Mouse (Mus musculus) MEL (cell line): ENCODE data around the gene Negr1. TPM values are rescaled to one million over a fixed set of nuclear protein-coding genes. Genes with fewer than 3 reads are reported as not detected.

ENCODE experiments used
- DNase-seq: peaks from one replicate; pipeline ENCODE4 v3.0.0; 2011; ENCODE audit warnings: low read depth, low spot score
- H3K27ac ChIP-seq: 2 replicates; pipeline ENCODE4 v1.5.1; 2012; ENCODE audit warnings: low read depth, mild to moderate bottlenecking, control low read depth, low read length, moderate library complexity; ENCODE audit not compliant: control insufficient read depth
- H3K27me3 ChIP-seq, 2 experiments: fragments of 150-350 bp in 1 of 2; sonication (generic) in 1 of 2; 2 replicates each; pipeline ENCODE4 v1.6.1; 2012; ENCODE audit warnings: low read length in 2 of 2, mild to moderate bottlenecking in 2 of 2, improper control_type of control experiment in 1 of 2, moderate library complexity in 1 of 2; ENCODE audit not compliant: insufficient read depth in 2 of 2, control insufficient read depth in 1 of 2
- H3K36me3 ChIP-seq, 2 experiments: 2 replicates each; pipeline ENCODE4 v1.6.1; 2012 to 2014; ENCODE audit warnings: low read length in 2 of 2, improper control_type of control experiment in 1 of 2, inconsistent platforms in 1 of 2, mild to moderate bottlenecking in 1 of 2; ENCODE audit not compliant: insufficient read depth in 2 of 2, control insufficient read depth in 1 of 2
- H3K4me1 ChIP-seq, 2 experiments: fragments of 150-350 bp in 1 of 2; sonication (generic) in 1 of 2; 2 replicates each; pipeline ENCODE4 v1.6.1; 2012; ENCODE audit warnings: low read length in 2 of 2, improper control_type of control experiment in 1 of 2, mild to moderate bottlenecking in 1 of 2; ENCODE audit not compliant: insufficient read depth in 2 of 2, control insufficient read depth in 1 of 2
- H3K4me3 ChIP-seq, 2 experiments: fragments of 150-350 bp in 1 of 2; sonication (generic) in 1 of 2; 2 replicates each; pipeline ENCODE4 v1.5.1; 2012; ENCODE audit warnings: low read depth in 2 of 2, low read length in 2 of 2, mild to moderate bottlenecking in 2 of 2, moderate library complexity in 2 of 2, control low read depth in 1 of 2, improper control_type of control experiment in 1 of 2; ENCODE audit not compliant: control insufficient read depth in 1 of 2, insufficient read depth in 1 of 2
- H3K79me2 ChIP-seq: 2 replicates; pipeline ENCODE4 v1.6.1; 2012; ENCODE audit warnings: mild to moderate bottlenecking, low read length, moderate library complexity; ENCODE audit not compliant: control insufficient read depth, poor library complexity, insufficient read depth
- H3K9ac ChIP-seq: 2 replicates; pipeline ENCODE4 v1.6.1; 2012; ENCODE audit warnings: low read depth, mild to moderate bottlenecking, control low read depth, low read length, moderate library complexity; ENCODE audit not compliant: control insufficient read depth, poor library complexity, severe bottlenecking
- H3K9me3 ChIP-seq: fragments of 150-350 bp; sonication (generic); replicated peaks from 2 replicates; pipeline ENCODE4 v1.6.1; 2012; ENCODE audit warnings: mild to moderate bottlenecking, low read length, improper control_type of control experiment, moderate library complexity; ENCODE audit not compliant: insufficient read depth
- BHLHE40 ChIP-seq: IDR thresholded peaks from 2 replicates; pipeline ENCODE4 v1.6.1; 2012; ENCODE audit warnings: low read depth, mild to moderate bottlenecking, inconsistent platforms, low read length, improper control_type of control experiment, borderline replicate concordance
- CTCF ChIP-seq, 3 experiments: IDR thresholded peaks in 2 of 3; conservative IDR thresholded peaks in 1 of 3; 2 replicates each; pipeline ENCODE4 v1.5.1; 2011 to 2012; ENCODE audit warnings: low read length in 3 of 3, low read depth in 2 of 3, mild to moderate bottlenecking in 2 of 3, improper control_type of control experiment in 1 of 3, inconsistent platforms in 1 of 3, mixed read lengths in 1 of 3, moderate library complexity in 1 of 3; ENCODE audit not compliant: control insufficient read depth in 1 of 3, insufficient read depth in 1 of 3, poor library complexity in 1 of 3, severe bottlenecking in 1 of 3
- E2F4 ChIP-seq: IDR thresholded peaks from 2 replicates; pipeline ENCODE4 v1.6.1; 2011; ENCODE audit warnings: low read depth, low read length, improper control_type of control experiment, borderline replicate concordance
- ELF1 ChIP-seq: IDR thresholded peaks from 2 replicates; pipeline ENCODE4 v1.6.1; 2014; ENCODE audit warnings: low read depth, mild to moderate bottlenecking, inconsistent platforms, low read length, improper control_type of control experiment, moderate library complexity
- GABPA ChIP-seq: IDR thresholded peaks from 2 replicates; pipeline ENCODE4 v1.6.1; 2012; ENCODE audit warnings: low read depth, mild to moderate bottlenecking, inconsistent platforms, low read length, improper control_type of control experiment, moderate library complexity
- JUND ChIP-seq: IDR thresholded peaks from 2 replicates; pipeline ENCODE4 v1.6.1; 2011; ENCODE audit warnings: low read depth, mild to moderate bottlenecking, improper control_type of control experiment, low read length
- MAX ChIP-seq: IDR thresholded peaks from 2 replicates; pipeline ENCODE4 v1.6.1; 2011; ENCODE audit warnings: low read length, improper control_type of control experiment
- MEF2A ChIP-seq: IDR thresholded peaks from 2 replicates; pipeline ENCODE4 v1.6.1; 2014; ENCODE audit warnings: low read depth, mild to moderate bottlenecking, inconsistent platforms, low read length, improper control_type of control experiment; ENCODE audit not compliant: poor library complexity, insufficient replicate concordance, severe bottlenecking; ENCODE audit errors: extremely low read depth
- MYB ChIP-seq: IDR thresholded peaks from 2 replicates; pipeline ENCODE4 v1.6.1; 2011; ENCODE audit warnings: mild to moderate bottlenecking, low read depth, low read length, improper control_type of control experiment
- NRF1 ChIP-seq: IDR thresholded peaks from 2 replicates; pipeline ENCODE4 v1.6.1; 2014; ENCODE audit warnings: low read depth, mild to moderate bottlenecking, inconsistent platforms, low read length, improper control_type of control experiment, moderate library complexity; ENCODE audit not compliant: poor library complexity, insufficient read depth, severe bottlenecking
- POLR2AphosphoS2 ChIP-seq: IDR thresholded peaks from 2 replicates; pipeline ENCODE4 v1.6.1; 2011; ENCODE audit warnings: low read length, improper control_type of control experiment
- POLR2AphosphoS5 ChIP-seq: IDR thresholded peaks from 2 replicates; pipeline ENCODE4 v1.6.1; 2012; ENCODE audit warnings: low read depth, borderline replicate concordance, mild to moderate bottlenecking, inconsistent platforms, low read length, moderate library complexity, mixed read lengths
- RCOR1 ChIP-seq: IDR thresholded peaks from 2 replicates; pipeline ENCODE4 v1.6.1; 2012; ENCODE audit warnings: low read depth, mild to moderate bottlenecking, inconsistent platforms, low read length, improper control_type of control experiment
- USF1 ChIP-seq: IDR thresholded peaks from 2 replicates; pipeline ENCODE4 v1.6.1; 2014; ENCODE audit warnings: low read depth, mild to moderate bottlenecking, inconsistent platforms, low read length, improper control_type of control experiment, moderate library complexity
- ZC3H11A ChIP-seq: IDR thresholded peaks from 2 replicates; pipeline ENCODE4 v1.6.1; 2012; ENCODE audit warnings: low read depth, mild to moderate bottlenecking, inconsistent platforms, low read length, improper control_type of control experiment
- ZNF384 ChIP-seq: IDR thresholded peaks from 2 replicates; pipeline ENCODE4 v1.6.1; 2012; ENCODE audit warnings: low read depth, mild to moderate bottlenecking, inconsistent platforms, low read length, improper control_type of control experiment
- polyA plus RNA-seq, 2 experiments: library from polyadenylated mRNA; stranded (reverse) in 1 of 2; unstranded in 1 of 2; fragments of >175 nt in 1 of 2; fragments of >200 nt in 1 of 2; gene quantifications; 2 replicates each; pipeline versions ENCODE4 v1.2.1 to v1.2.4; 2012; ENCODE audit warnings: low replicate concordance in 2 of 2, low read depth in 1 of 2; ENCODE audit not compliant: insufficient read length in 2 of 2, insufficient read depth in 1 of 2, missing spikeins in 1 of 2
- total RNA-seq: library from RNA; depleted of rRNA; stranded (reverse); fragments of 300-350 nt; gene quantifications from 2 replicates; pipeline ENCODE4 v1.2.3, GENCODE M21; 2012

Negr1 gene
- total and polyA plus RNA-seq, 3 experiments, result not detected

DNA sequence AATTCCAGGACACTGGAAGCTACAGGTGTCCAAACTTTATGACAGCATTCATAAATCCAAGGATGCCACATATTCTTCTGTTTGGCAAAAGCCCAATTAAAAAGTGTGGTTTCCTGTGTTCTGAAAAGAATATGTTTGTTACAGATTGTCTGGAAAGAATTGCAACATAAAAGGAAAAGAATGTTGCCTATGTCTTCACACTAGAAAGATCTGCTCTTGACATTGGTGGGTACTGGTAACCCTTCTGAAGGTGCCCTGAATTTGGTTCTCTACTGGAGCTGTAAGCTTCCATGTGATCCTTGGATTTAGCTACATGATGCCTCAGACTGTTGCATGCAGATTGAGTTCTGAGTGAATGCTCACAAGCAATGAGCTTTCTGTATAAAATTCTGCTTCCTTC lies 718.1 kb downstream of the Negr1 start:
- DNase-seq, result no peak
- no peaks in the 10 kb centered on the region for H3K9me3 ChIP-seq
- no peak overlapping the region for H3K4me3 ChIP-seq
- H3K36me3 ChIP-seq, result no peaks in the 10 kb centered on the region
- no peak overlapping the region for H3K9ac ChIP-seq
- no peaks in the 10 kb centered on the region for H3K79me2 ChIP-seq
- no peak overlapping the region for H3K27ac ChIP-seq
- H3K27me3 ChIP-seq, result no peaks in the 10 kb centered on the region
- no peaks in the 10 kb centered on the region for H3K4me1 ChIP-seq
- no peak for TF ChIP-seq NRF1
- TF ChIP-seq USF1, result no peak
- TF ChIP-seq JUND, result no peak
- TF ChIP-seq MAX, result no peak
- no peak for TF ChIP-seq BHLHE40
- no peak for TF ChIP-seq MYB
- no peak for TF ChIP-seq ZC3H11A
- no peak for TF ChIP-seq RCOR1
- TF ChIP-seq MEF2A, result no peak
- TF ChIP-seq E2F4, result no peak
- TF ChIP-seq ELF1, result no peak
- no peak for TF ChIP-seq POLR2AphosphoS2

DNA sequence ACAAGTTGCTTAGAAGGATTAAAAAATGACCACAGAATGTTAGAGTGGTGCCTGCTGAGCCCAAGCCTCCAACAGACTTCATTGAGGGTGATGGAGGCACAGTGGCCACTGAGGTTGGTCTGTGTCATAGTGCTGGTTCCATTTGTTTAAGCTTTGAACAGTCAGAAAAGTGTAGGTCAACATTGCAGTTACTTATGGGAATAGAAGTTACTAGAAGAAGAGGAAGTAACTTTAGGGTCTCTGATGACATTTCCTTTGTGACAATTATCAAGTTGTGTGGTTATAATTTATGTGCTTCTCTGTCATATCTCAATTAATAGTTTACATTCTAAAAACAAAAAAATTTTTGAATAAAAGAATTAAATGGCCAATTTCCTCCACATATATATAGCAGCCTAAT lies 719.7 kb downstream of the Negr1 start:
- no peaks in the 10 kb centered on the region for H3K27me3 ChIP-seq
- H3K79me2 ChIP-seq, result no peaks in the 10 kb centered on the region
- no peak for DNase-seq
- no peak overlapping the region for H3K9ac ChIP-seq
- H3K36me3 ChIP-seq, result no peaks in the 10 kb centered on the region
- no peak overlapping the region for H3K4me3 ChIP-seq
- H3K27ac ChIP-seq, result no peak overlapping the region
- no peak for TF ChIP-seq POLR2AphosphoS5
- no peak for TF ChIP-seq RCOR1
- no peak for TF ChIP-seq GABPA
- TF ChIP-seq ELF1, result no peak
- no peak for TF ChIP-seq MYB
- no peak for TF ChIP-seq POLR2AphosphoS2
- no peak for TF ChIP-seq ZNF384
- TF ChIP-seq E2F4, result no peak
- TF ChIP-seq CTCF (IDR thresholded peaks at IDR 0.05 in 2 of 3, conservative IDR thresholded peaks at IDR 0.05 in 1 of 3; ENCODE audit: control insufficient read depth in 1 of 3, insufficient read depth in 1 of 3, low read depth in 2 of 3, low read length in 3 of 3, poor library complexity in 1 of 3, severe bottlenecking in 1 of 3), result no peak
- no peak for TF ChIP-seq MEF2A
- no peaks in the 10 kb centered on the region for H3K4me1 ChIP-seq
- no peaks in the 10 kb centered on the region for H3K9me3 ChIP-seq
